Mouse (Mus musculus) neural tube, embryonic 11.5 days (tissue): ENCODE measurements at regions not wholly inside any gene's neighbourhood (a gene's known extent, or its start where the extent isn't known, plus 50 kb on each side); places are given as distances from the start of the nearest gene placed in this dataset.
A peak's percentile ranks its signal among the peaks of the same experiment; 100 is the strongest.

Experiments
- ATAC-seq: fragments of 200-750 bp; cut with Nextera tagmentation; 2 replicates; pipeline ENCODE4 v1.8.0; 2017; ENCODE audit warnings: moderate number of reproducible peaks, mild to moderate bottlenecking, moderate TSS enrichment, moderate library complexity; ENCODE audit not compliant: insufficient read depth, low FRiP score, low TSS enrichment
- DNase-seq: peaks from one replicate; pipeline ENCODE4 v3.0.0-alpha.2; 2015; ENCODE audit warnings: low spot score
- H3K27ac ChIP-seq: fragments of 300-500 bp; sonication (generic); 2 replicates; pipeline ENCODE4 v1.5.1; 2014; ENCODE audit warnings: low read depth, mild to moderate bottlenecking, low read length
- H3K27me3 ChIP-seq: fragments of 300-500 bp; sonication (generic); 2 replicates; pipeline ENCODE4 v1.6.1; 2014; ENCODE audit warnings: mild to moderate bottlenecking, low read length, mixed read lengths; ENCODE audit not compliant: control insufficient read depth, insufficient read depth
- H3K36me3 ChIP-seq: fragments of 300-500 bp; sonication (generic); 2 replicates; pipeline ENCODE4 v1.6.1; 2014; ENCODE audit warnings: mild to moderate bottlenecking, low read length, moderate library complexity, mixed read lengths; ENCODE audit not compliant: control insufficient read depth, insufficient read depth
- H3K4me1 ChIP-seq: fragments of 300-500 bp; sonication (generic); 2 replicates; pipeline ENCODE4 v1.6.1; 2014; ENCODE audit warnings: low read length, mixed read lengths; ENCODE audit not compliant: control insufficient read depth, insufficient read depth
- H3K4me2 ChIP-seq: fragments of 300-500 bp; sonication (generic); 2 replicates; pipeline ENCODE4 v1.6.1; 2014; ENCODE audit warnings: low read depth, mild to moderate bottlenecking, moderate library complexity
- H3K4me3 ChIP-seq: fragments of 300-500 bp; sonication (generic); 2 replicates; pipeline ENCODE4 v1.5.1; 2014; ENCODE audit warnings: low read depth, low read length
- H3K9ac ChIP-seq: fragments of 300-500 bp; sonication (generic); 2 replicates; pipeline ENCODE4 v1.6.1; 2014; ENCODE audit warnings: mild to moderate bottlenecking, low read length
- H3K9me3 ChIP-seq: fragments of 300-500 bp; sonication (generic); 2 replicates; pipeline ENCODE4 v1.6.1; 2016; ENCODE audit warnings: low read length; ENCODE audit not compliant: control insufficient read depth
- WGBS: fragments of 180-500 bp; shearing (Covaris S2); extraction: QIAGEN DNeasy Blood & Tissue Kit; methylation state at CpG from one replicate; pipeline ENCODE4 v1.1.7; 2014; 5-methylcytosine and 5-hydroxymethylcytosine counted together

GRCm38 (mm10) chr9:33892001-33892400, 593.7 kb upstream of the Kirrel3 start:
- no peaks in the 10 kb centered on the region for H3K36me3 ChIP-seq
- no peak overlapping the region for H3K4me2 ChIP-seq
- DNase-seq (no peak), ATAC-seq (no peak)
- 76% methylated on average over 3 of the region's 3 CpGs for WGBS
- no peaks in the 10 kb centered on the region for H3K9me3 ChIP-seq
- no peaks in the 10 kb centered on the region for H3K4me1 ChIP-seq
- H3K27me3 ChIP-seq: no peaks in the 10 kb centered on the region
- no peak overlapping the region for H3K27ac ChIP-seq
- H3K9ac ChIP-seq: no peak overlapping the region
- no peak overlapping the region for H3K4me3 ChIP-seq

DNA sequence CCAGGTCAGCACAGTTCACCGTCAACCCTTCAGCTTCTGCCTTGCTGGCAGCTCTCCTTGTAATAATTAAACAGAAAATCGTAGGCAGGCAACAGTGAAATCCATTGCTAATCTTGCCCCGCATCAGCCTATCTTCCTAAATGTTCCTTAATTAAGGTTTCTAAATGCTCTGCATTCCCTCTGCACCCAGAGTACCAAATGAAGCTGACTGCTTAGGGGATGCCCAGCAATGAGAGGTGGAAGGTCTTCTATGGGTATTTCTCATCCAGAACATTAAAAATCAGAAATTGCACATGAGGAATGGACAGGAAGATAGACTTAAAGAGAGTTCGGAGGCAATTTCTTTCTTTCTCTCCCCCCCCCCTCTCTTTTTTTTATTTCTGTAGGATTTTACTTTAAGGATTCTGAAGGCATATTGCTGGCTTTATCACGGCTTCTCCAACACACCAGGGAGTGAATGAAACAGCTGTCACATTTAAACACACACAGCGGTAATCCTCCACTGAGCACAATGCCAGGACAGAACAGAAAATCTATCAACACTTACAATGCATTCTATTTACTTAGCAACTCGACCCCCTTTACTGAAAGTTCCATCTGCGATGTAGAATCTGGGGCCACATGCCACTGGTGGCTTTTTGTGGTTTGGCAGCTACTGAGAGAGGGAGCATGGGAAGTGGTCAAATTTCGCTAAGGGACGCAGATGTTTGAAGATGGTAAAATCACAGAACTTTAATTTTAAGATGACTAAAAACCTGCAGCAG, 584.2 kb upstream of the Kirrel3 start:
- Histone ChIP-seq H3K27me3 (no peaks in the 10 kb centered on the region), H3K4me1 (no peaks in the 10 kb centered on the region; the same call in 1 of the 2 replicates), H3K27ac (no peak overlapping the region), H3K9ac (no peak overlapping the region), H3K36me3 (no peaks in the 10 kb centered on the region), H3K4me2 (no peak overlapping the region), H3K9me3 (no peaks in the 10 kb centered on the region), H3K4me3 (no peak overlapping the region)
- WGBS: 55% methylated on average over 10 of the region's 10 CpGs
- ATAC-seq (no peak), DNase-seq (peak; percentile 33)

DNA sequence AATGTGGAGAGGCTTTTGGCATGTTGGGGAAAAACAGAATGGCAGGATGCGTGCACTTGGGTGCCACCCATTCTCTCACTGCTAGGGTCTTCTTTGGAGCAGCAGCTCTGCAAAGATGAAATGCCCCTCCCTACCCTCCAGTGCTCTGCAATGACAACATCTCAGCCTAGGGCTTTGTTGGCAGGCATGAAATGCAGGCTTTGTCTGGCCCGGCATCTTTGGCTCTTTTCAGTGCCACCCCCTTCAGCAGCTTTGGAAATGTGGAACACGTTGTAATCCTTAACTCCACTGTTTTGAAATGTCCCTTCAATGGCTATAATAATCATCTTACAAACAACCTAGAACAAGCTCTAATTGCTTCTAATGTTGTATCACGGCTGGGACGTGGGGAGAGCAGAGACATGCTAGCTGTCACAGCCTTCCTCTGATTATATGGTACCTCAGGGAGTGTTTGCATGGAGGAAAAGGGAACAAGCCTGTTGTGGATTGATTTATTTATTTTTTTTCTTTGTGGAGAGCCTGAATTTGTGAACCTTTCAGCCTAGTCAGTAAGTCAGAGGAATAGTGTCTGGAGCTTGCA, 581.6 kb upstream of the Kirrel3 start:
- peak; percentile 9 for DNase-seq
- no peak for ATAC-seq
- no peak overlapping the region for H3K4me3 ChIP-seq

GRCm38 (mm10) chr9:33914919-33915318, 570.8 kb upstream of the Kirrel3 start:
- Histone ChIP-seq H3K4me3 (no peak overlapping the region), H3K9me3 (no peaks in the 10 kb centered on the region), H3K9ac (no peak overlapping the region), H3K4me1 (no peaks in the 10 kb centered on the region), H3K4me2 (no peak overlapping the region), H3K27ac (no peak overlapping the region), H3K36me3 (no peaks in the 10 kb centered on the region), H3K27me3 (no peaks in the 10 kb centered on the region)
- 88% methylated on average over 4 of the region's 4 CpGs for WGBS
- DNase-seq (no peak), ATAC-seq (no peak)

More for the DNA sequence above, 581.6 kb upstream of the Kirrel3 start:
- 43% methylated on average over 5 of the region's 5 CpGs for WGBS
- Histone ChIP-seq H3K9ac (no peak overlapping the region), H3K4me1 (no peaks in the 10 kb centered on the region; the same call in 1 of the 2 replicates), H3K36me3 (no peaks in the 10 kb centered on the region), H3K4me2 (no peak overlapping the region), H3K9me3 (no peaks in the 10 kb centered on the region), H3K27me3 (no peaks in the 10 kb centered on the region), H3K27ac (no peak overlapping the region)

DNA sequence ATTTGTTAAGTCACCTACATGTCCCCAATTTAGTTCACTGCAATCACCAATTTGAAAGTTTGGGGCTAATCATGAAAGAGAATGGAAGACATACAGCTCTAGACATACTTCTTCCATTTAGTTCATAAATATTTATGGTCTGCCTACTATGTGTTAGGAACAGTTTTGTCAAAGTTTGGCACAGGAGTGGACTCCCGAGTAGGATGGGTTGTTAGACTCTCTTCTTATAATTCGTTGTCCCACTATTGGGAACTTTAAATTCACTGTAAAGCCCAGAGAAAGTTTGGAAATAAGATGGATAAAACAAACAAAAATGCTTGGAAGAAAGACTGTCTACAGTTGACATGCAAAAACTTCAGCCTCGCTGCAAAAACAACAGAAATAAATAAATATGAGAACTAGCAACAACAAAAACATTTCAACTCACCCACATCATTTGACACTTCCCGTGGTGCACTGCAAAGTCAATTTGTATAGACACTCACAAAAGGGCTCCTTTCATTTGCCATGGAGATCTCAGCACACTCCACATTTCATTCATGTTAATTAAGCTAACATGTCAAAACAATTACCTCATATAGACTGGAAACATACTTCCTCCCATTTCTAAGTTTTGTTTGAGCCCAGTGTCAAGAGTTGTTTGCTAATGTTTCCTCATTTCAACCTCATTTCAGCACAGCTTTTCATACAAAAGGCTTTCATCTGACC, 570.2 kb upstream of the Kirrel3 start:
- Histone ChIP-seq H3K9me3 (no peaks in the 10 kb centered on the region), H3K4me1 (no peaks in the 10 kb centered on the region), H3K4me3 (no peak overlapping the region), H3K27ac (no peak overlapping the region), H3K9ac (no peak overlapping the region), H3K4me2 (no peak overlapping the region), H3K36me3 (no peaks in the 10 kb centered on the region), H3K27me3 (no peaks in the 10 kb centered on the region)
- 77% methylated on average over 4 of the region's 4 CpGs for WGBS
- DNase-seq: no peak
- no peak for ATAC-seq

GRCm38 (mm10) chr9:33930286-33930685, 555.4 kb upstream of the Kirrel3 start:
- H3K4me2 ChIP-seq: no peak overlapping the region
- ATAC-seq: no peak
- no peaks in the 10 kb centered on the region for H3K27me3 ChIP-seq
- DNase-seq: no peak
- no peaks in the 10 kb centered on the region for H3K4me1 ChIP-seq
- no peak overlapping the region for H3K9ac ChIP-seq
- no peaks in the 10 kb centered on the region for H3K36me3 ChIP-seq
- WGBS: 85% methylated on average over 4 of the region's 4 CpGs
- H3K27ac ChIP-seq: no peak overlapping the region
- H3K9me3 ChIP-seq: no peaks in the 10 kb centered on the region
- no peak overlapping the region for H3K4me3 ChIP-seq

DNA sequence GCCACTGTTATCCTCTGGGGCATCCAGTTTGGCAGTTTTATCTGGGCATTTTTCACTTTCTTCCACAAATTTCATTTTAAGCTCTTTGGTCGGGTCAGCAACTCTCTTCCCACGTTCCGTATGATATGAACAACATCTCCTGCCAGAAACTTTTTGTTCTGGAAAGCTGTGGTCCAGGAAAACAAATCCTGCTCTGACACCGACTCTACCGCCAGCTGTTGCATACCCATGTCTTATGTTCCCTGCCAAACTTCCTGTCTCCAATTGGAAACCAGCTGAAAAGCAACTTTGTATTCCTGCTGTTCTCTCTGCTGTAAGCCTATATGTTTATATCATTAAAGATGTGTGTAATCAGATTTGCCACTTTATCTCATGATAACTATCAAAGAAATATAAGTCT, 551.6 kb upstream of the Kirrel3 start:
- WGBS: 91% methylated on average over 5 of the region's 5 CpGs
- DNase-seq (no peak), ATAC-seq (no peak)
- Histone ChIP-seq H3K36me3 (no peaks in the 10 kb centered on the region), H3K4me2 (no peak overlapping the region), H3K4me3 (no peak overlapping the region), H3K4me1 (no peaks in the 10 kb centered on the region), H3K27me3 (no peaks in the 10 kb centered on the region), H3K9me3 (no peaks in the 10 kb centered on the region), H3K9ac (no peak overlapping the region), H3K27ac (no peak overlapping the region)

DNA sequence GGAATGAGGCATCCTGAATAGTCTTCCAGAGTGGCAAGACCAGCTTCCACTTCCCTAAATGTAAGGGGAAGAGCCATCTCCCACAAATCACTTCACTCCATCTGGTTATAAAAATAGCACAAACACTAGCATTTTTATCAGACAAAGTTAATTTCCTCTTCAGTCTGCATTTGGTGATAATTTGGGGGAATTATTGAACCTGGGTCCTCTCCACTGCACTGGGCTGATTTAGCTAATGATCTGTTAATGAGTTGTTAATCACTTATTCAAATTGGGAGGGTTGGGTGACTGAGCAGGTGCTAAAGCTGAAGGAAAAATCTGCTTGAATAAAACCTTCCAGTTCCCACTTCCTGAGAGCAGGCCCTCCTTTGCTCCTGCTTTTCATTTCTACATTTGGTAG, 531.4 kb upstream of the Kirrel3 start:
- H3K4me2 ChIP-seq: no peak overlapping the region
- no peaks in the 10 kb centered on the region for H3K4me1 ChIP-seq
- no peak overlapping the region for H3K4me3 ChIP-seq
- no peaks in the 10 kb centered on the region for H3K27me3 ChIP-seq
- no peak for ATAC-seq
- H3K9ac ChIP-seq: no peak overlapping the region
- H3K36me3 ChIP-seq: no peaks in the 10 kb centered on the region
- DNase-seq: no peak
- no peak overlapping the region for H3K27ac ChIP-seq
- no peaks in the 10 kb centered on the region for H3K9me3 ChIP-seq
